Mouse (Mus musculus) macrophage (primary cell): ENCODE data around the gene Sesn1. TPM values are rescaled to one million over a fixed set of nuclear protein-coding genes. Genes with fewer than 3 reads are reported as not detected.

Experiments
- H3K27ac ChIP-seq: fragments of 350-480 bp; formaldehyde crosslinking; 2 replicates; pipeline ENCODE4 v1.9.0; 2021
- H3K36me3 ChIP-seq: fragments of 350-480 bp; formaldehyde crosslinking; 2 replicates; pipeline ENCODE4 v1.9.0; 2021; ENCODE audit errors: inconsistent target
- H3K4me3 ChIP-seq: fragments of 350-480 bp; formaldehyde crosslinking; 2 replicates; pipeline ENCODE4 v1.9.0; 2021; ENCODE audit errors: inconsistent target
- H3K79me2 ChIP-seq: fragments of 350-480 bp; formaldehyde crosslinking; 2 replicates; pipeline ENCODE4 v1.9.0; 2021; ENCODE audit errors: inconsistent target
- WGBS: methylation state at CpG from one replicate; pipeline ENCODE4 v1.1.7; 2026; ENCODE audit warnings: inconsistent platforms; ENCODE audit not compliant: missing documents; 5-methylcytosine and 5-hydroxymethylcytosine counted together
- polyA plus RNA-seq: library from polyadenylated mRNA; stranded (reverse); fragments of 250-400 nt; gene quantifications from 3 replicates; pipeline ENCODE4 v1.2.4, GENCODE M21; 2018; ENCODE audit warnings: inconsistent platforms

Sesn1 gene
- polyA plus RNA-seq, 1 experiment from 2014 or later = 153 TPM

GRCm38 (mm10) chr10:41870101-41870500 is 60.4 kb downstream of the Sesn1 start:
- WGBS = 9% methylated on average over 1 of the region's 2 CpGs

DNA sequence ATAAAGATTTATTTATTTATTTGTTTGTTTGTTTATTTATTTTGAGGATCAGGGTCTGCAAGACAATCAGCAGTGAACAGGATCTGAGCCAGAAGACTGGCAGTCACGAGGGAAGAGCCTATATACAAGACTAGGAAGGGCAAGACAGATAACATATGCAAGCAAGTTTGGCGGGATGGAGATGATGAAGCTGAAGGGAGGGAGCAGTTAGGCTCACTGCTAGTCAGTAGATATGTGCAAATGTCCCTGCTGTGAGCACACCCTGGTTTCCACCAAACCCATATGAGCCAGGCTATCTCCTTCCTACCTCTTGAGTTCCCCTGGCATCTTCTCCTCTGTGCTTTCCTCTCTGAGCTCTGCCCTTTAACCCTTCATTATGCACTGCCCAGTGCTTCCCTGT is 61.8 kb downstream of the Sesn1 start:
- H3K4me3 ChIP-seq = no peak overlapping the region
- H3K36me3 ChIP-seq = no peaks in the 10 kb centered on the region
- no peak overlapping the region for H3K27ac ChIP-seq
- H3K79me2 ChIP-seq = no peaks in the 10 kb centered on the region
- 94% methylated on average over 2 of the region's 2 CpGs for WGBS

More at GRCm38 (mm10) chr10:41870101-41870500, 60.4 kb downstream of the Sesn1 start:
- Histone ChIP-seq H3K4me3 (no peak overlapping the region), H3K27ac (peak overlapping the region; percentile 31), H3K36me3 (no peaks in the 10 kb centered on the region), H3K79me2 (no peaks in the 10 kb centered on the region)

DNA sequence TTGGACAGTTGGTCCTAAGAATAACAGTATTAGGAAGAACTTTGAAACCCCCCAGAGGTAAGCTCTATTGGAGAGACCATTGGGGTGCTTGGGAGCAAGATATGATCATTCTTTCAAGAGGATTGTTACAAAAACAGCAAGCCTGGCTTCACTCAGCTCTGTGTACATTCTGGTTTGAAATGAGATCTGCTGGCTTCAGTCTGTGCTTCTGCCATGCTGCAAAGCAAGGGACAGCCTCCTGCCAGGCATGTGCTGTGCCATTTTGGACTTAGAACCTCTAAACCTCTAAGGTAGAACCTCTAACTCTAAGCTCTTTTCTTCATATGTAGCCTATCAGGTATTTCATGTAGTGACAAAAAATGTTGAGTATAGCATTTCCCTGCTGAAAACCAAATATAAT is 65.9 kb downstream of the Sesn1 start:
- H3K27ac ChIP-seq = no peak overlapping the region
- no peaks in the 10 kb centered on the region for H3K36me3 ChIP-seq
- H3K4me3 ChIP-seq = no peak overlapping the region
- H3K79me2 ChIP-seq = peaks cover 2% of the 10 kb centered on the region; the same call in 1 of the 2 replicates

DNA sequence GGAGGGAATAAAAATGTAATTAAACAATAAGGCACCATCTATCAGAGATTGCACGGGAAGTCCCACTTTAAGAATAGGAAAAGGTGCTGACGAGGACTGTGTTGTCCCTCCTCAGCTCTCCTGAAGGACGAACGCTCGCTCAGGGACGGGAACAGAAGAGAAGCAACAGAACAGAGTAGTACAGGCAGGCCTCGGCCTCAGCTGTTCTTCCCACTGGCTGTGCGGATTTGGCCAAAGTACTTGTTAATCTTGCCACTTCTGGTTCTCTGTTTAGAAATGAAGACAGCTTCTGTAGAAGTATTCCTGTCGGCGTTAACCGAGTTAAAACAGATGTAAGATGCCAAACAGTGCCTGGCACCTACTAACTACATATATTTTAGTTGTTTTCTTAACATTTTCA is 68.6 kb downstream of the Sesn1 start:
- no peak overlapping the region for H3K27ac ChIP-seq
- H3K36me3 ChIP-seq = no peaks in the 10 kb centered on the region
- peaks cover 15% of the 10 kb centered on the region; the same call in 1 of the 2 replicates for H3K79me2 ChIP-seq
- 92% methylated on average over 11 of the region's 11 CpGs for WGBS
- no peak overlapping the region for H3K4me3 ChIP-seq

- H3K27ac ChIP-seq = no peak overlapping the region
- WGBS = 71% methylated on average over 1 of the region's 1 CpGs
Observed at GRCm38 (mm10) chr10:41879675-41880074, 69.9 kb downstream of the Sesn1 start.

DNA sequence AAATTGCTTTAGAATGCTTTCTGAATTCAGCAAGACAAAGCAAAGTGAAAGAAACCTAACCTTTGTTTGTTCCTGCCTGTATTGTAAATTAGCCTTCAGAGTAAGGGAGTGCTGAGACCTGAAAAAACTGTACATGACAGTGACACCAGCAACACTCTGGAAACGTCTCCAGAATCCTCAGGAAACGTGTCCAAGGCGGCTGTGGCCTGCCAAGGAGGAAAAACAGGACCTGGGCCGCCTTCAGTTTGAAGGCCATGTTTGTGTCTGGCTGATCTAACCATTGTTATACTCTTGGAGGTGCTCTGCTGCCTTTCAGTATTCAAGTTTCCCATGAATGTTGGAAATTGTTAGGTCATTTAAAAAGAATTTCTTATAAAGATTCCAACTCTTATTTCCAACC is 70.5 kb downstream of the Sesn1 start:
- Histone ChIP-seq H3K79me2 (peaks cover 28% of the 10 kb centered on the region; the same call in 1 of the 2 replicates), H3K4me3 (no peak overlapping the region), H3K36me3 (no peaks in the 10 kb centered on the region), H3K27ac (no peak overlapping the region)
- WGBS = 55% methylated on average over 4 of the region's 4 CpGs

More at GRCm38 (mm10) chr10:41879675-41880074, 69.9 kb downstream of the Sesn1 start:
- no peaks in the 10 kb centered on the region for H3K36me3 ChIP-seq
- peaks cover 23% of the 10 kb centered on the region; the same call in 1 of the 2 replicates for H3K79me2 ChIP-seq
- H3K4me3 ChIP-seq = no peak overlapping the region

DNA sequence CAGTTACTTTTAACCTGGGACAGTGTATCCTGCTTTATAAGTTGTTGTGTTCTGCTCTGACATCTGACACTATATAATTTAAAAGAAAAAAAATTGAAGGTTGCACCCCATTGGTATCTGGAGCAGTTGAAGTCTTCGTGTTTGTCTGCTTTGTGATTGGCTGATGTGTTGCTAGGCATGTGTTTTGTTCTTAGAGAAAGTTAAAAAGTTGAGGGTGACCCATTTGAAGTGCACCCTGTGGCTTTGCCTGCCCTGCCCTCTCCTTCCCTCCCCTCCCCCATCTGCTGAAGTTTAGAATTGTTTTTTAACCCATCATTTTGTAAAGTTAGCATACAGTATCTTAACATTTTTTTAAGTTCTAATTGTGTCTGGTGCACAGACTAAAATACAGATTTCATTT is 71.0 kb downstream of the Sesn1 start:
- WGBS = 9% methylated on average over 1 of the region's 1 CpGs

DNA sequence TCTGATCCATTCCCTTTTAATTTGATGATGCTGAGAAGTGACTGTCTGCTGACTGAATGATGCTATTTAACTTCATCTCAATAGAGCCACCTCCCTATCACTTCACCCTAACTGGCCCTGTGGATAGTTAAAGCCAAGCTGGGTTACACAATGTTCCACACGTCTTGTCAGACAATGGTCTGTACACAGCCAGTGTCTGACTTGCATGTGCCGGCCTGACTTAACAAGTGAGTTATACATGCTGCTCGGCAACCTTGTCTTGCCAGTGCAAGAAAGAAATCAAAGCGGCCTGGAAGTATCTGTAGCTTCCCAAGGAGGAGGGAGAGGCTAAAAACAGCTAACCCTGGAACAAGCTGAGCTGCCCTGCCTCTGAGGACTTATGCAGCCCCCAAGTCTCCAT is 71.7 kb downstream of the Sesn1 start:
- Histone ChIP-seq H3K27ac (peak overlapping the region; percentile 92), H3K36me3 (no peaks in the 10 kb centered on the region), H3K4me3 (no peak overlapping the region), H3K79me2 (peaks cover 41% of the 10 kb centered on the region; the same call in 1 of the 2 replicates)
- 74% methylated on average over 4 of the region's 4 CpGs for WGBS

More for the DNA sequence above, 71.0 kb downstream of the Sesn1 start:
- no peaks in the 10 kb centered on the region for H3K36me3 ChIP-seq
- no peak overlapping the region for H3K4me3 ChIP-seq
- peaks cover 34% of the 10 kb centered on the region; the same call in 1 of the 2 replicates for H3K79me2 ChIP-seq
- H3K27ac ChIP-seq = no peak overlapping the region

DNA sequence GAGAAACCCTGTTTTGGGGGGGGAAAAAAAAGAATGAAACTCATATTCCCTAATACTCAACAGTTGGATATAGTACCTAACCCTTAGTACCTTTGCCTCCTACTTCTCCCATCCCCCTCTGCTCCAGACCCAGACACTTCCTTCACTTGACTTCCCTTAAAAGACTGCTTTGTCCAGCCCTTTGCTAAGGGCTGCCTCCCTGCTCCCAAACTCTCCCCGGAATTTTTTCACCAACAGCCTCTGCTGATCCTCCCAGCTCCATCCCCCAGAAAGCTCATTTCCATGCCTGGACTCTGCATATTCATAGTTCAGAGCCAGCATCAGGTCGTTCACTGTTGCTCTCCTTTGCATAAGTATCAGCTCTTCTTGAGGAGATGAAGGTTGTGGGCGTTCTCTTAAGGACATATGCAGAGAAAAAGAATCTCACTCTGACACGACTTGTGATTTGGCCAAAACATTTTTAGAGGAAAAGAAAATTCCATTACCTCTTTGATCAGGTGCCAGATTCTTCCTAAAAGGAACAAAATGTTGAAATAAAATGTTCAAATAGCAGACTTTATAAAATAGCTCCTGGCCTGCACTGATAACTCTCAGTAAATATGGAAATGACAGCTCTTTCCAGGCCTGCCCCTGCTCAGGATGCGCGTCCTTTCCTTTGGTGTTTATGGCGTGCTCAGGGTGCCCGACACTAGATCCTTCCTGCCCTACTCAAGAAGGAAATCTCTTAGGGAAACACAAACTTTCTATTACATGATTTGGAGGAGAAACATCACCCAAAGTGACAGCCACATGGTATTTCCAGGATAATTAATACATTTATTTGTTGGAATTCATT is 74.2 kb downstream of the Sesn1 start:
- no peak overlapping the region for H3K4me3 ChIP-seq
- peaks cover 61% of the 10 kb centered on the region for H3K79me2 ChIP-seq
- 86% methylated on average over 8 of the region's 8 CpGs for WGBS
- H3K36me3 ChIP-seq = no peaks in the 10 kb centered on the region
- peak overlapping the region; percentile 92 for H3K27ac ChIP-seq

- 2% methylated on average over 55 of the region's 65 CpGs for WGBS
- Histone ChIP-seq H3K79me2 (peaks cover 79% of the 10 kb centered on the region), H3K4me3 (peak overlapping the region; percentile 85), H3K27ac (peak overlapping the region; percentile 89), H3K36me3 (no peaks in the 10 kb centered on the region)
Observed at GRCm38 (mm10) chr10:41887080-41887821, 77.5 kb downstream of the Sesn1 start.

DNA sequence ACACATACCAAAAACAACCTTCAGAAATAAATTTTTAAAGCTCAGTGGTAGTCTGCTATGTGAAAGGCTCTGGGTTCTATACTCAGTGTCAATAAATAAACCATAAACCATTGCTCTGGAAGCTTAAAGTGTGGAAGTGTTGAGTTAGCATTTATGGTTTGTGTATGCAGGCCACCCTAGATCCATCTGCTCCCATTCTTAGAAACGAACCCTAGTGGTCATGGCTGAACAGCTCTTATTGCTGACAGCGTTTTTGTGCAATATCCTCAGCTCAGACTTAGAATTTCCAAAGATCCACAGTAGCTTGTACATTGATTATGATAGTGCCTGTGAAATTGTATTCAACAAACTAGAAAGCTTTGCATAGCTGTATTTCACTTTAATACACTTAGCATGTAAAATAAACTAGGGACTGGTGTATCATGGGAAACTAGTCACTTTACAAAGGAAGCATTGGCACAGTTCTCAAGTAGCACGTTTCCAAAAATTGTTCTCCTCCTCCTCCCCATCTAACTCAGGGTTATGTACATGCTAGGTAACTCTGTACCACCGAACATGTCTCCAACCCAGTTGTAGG is 78.7 kb downstream of the Sesn1 start:
- Histone ChIP-seq H3K27ac (peak overlapping the region; percentile 89), H3K79me2 (peaks cover 91% of the 10 kb centered on the region), H3K36me3 (no peaks in the 10 kb centered on the region), H3K4me3 (peak overlapping the region; percentile 85)
- WGBS = 3% methylated on average over 4 of the region's 4 CpGs

DNA sequence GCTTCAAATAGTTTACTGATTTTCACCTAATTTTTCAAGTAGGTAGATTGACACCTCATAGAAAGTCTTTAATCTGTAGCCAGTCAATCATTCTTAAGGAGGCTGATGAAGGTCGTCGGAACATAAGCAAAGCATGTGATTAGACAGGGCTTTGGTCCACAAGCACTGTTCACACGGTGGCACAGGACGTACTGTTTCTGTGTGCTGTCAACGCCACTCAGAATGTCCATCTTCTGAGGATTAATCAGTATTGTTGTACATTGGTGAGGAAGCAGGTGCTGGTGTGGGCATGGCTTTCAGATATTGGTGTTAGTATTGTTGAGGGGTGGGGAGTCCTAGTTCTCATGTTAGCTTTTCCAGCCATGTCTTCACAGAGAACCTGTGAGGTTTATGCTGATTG is 79.8 kb downstream of the Sesn1 start:
- Histone ChIP-seq H3K36me3 (no peaks in the 10 kb centered on the region), H3K27ac (peak overlapping the region; percentile 12; the same call in 1 of the 2 replicates), H3K4me3 (peak overlapping the region; percentile 85), H3K79me2 (peaks cover 95% of the 10 kb centered on the region)
- 27% methylated on average over 5 of the region's 5 CpGs for WGBS

- no peak overlapping the region for H3K27ac ChIP-seq
- no peak overlapping the region; the same call in 1 of the 2 replicates for H3K4me3 ChIP-seq
Observed at GRCm38 (mm10) chr10:41890537-41890936, 80.8 kb downstream of the Sesn1 start.

DNA sequence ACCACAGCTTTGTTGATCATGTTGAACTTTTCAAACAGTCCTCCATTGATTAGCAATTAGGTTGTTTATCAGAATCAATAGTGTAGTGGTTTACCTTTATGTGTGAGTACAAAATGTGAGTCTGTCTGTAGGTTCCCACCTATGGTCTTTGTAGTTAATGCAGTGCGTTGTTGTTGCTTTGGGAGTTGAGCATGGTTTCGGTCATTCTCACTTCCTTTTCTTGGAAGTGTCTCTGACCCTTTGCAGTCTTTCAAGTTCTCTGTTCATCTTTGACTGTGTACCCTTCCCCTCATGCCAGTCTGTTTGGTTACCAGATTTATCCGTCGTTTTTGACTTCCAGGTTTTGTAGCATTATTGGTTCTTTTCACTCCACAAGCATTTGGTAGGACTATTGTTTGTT is 81.6 kb downstream of the Sesn1 start:
- Histone ChIP-seq H3K27ac (no peak overlapping the region), H3K36me3 (peaks cover 11% of the 10 kb centered on the region), H3K4me3 (no peak overlapping the region), H3K79me2 (peaks cover 95% of the 10 kb centered on the region)
- 10% methylated on average over 4 of the region's 4 CpGs for WGBS

More at GRCm38 (mm10) chr10:41890537-41890936, 80.8 kb downstream of the Sesn1 start:
- Histone ChIP-seq H3K36me3 (peaks cover 6% of the 10 kb centered on the region; the same call in 1 of the 2 replicates), H3K79me2 (peaks cover 95% of the 10 kb centered on the region)
